Mouse (Mus musculus): ENCODE measurements around the gene Ccnt2. TPM values are rescaled to one million over a fixed set of nuclear protein-coding genes. Genes with fewer than 3 reads are reported as not detected.

Gene Ccnt2
- total RNA-seq, 2 experiments from 2014 or later = 28.4 to 42.2 TPM

- no peak for ATAC-seq (ENCODE audit: poor library complexity, severe bottlenecking)
These were observed 15.0 kb downstream of the Ccnt2 start for GRCm38 (mm10) chr1:127788943-127789342.

- ATAC-seq (ENCODE audit: poor library complexity, severe bottlenecking) = no peak
These were observed 19.5 kb downstream of the Ccnt2 start for GRCm38 (mm10) chr1:127793459-127793858.

GRCm38 (mm10) chr1:127795087-127795769 lies 21.3 kb downstream of the Ccnt2 start:
- ATAC-seq (ENCODE audit: poor library complexity, severe bottlenecking) = no peak

GRCm38 (mm10) chr1:127796341-127796740 lies 22.4 kb downstream of the Ccnt2 start:
- ATAC-seq (ENCODE audit: poor library complexity, severe bottlenecking) = no peak; the same call in 1 of the 2 replicates

- ATAC-seq (ENCODE audit: poor library complexity, severe bottlenecking) = no peak
These were observed 22.8 kb downstream of the Ccnt2 start for GRCm38 (mm10) chr1:127796752-127797151.

- no peak for ATAC-seq (ENCODE audit: poor library complexity, severe bottlenecking)
These were observed 29.0 kb downstream of the Ccnt2 start for GRCm38 (mm10) chr1:127802916-127803315.

GRCm38 (mm10) chr1:127808671-127809070 lies 34.7 kb downstream of the Ccnt2 start:
- no peak for ATAC-seq (ENCODE audit: poor library complexity, severe bottlenecking)

GRCm38 (mm10) chr1:127812929-127813328 lies 39.0 kb downstream of the Ccnt2 start:
- ATAC-seq (ENCODE audit: poor library complexity, severe bottlenecking) = no peak

GRCm38 (mm10) chr1:127816381-127816780 lies 42.4 kb downstream of the Ccnt2 start:
- ATAC-seq (ENCODE audit: poor library complexity, severe bottlenecking) = no peak

- ATAC-seq (ENCODE audit: poor library complexity, severe bottlenecking) = peak; percentile 69
These were observed 53.4 kb downstream of the Ccnt2 start for GRCm38 (mm10) chr1:127827325-127827724.

- ATAC-seq (ENCODE audit: poor library complexity, severe bottlenecking) = peak; percentile 73
These were observed 56.4 kb downstream of the Ccnt2 start for GRCm38 (mm10) chr1:127830215-127830921.

GRCm38 (mm10) chr1:127833714-127834113 lies 59.8 kb downstream of the Ccnt2 start:
- ATAC-seq (ENCODE audit: poor library complexity, severe bottlenecking) = no peak

- no peak for ATAC-seq (ENCODE audit: poor library complexity, severe bottlenecking)
These were observed 60.2 kb downstream of the Ccnt2 start for GRCm38 (mm10) chr1:127834202-127834601.

GRCm38 (mm10) chr1:127836619-127837018 lies 62.7 kb downstream of the Ccnt2 start:
- peak; percentile 82 for ATAC-seq (ENCODE audit: poor library complexity, severe bottlenecking)

GRCm38 (mm10) chr1:127838602-127839001 lies 64.6 kb downstream of the Ccnt2 start:
- no peak for ATAC-seq (ENCODE audit: poor library complexity, severe bottlenecking)

GRCm38 (mm10) chr1:127845472-127845871 lies 71.5 kb downstream of the Ccnt2 start:
- ATAC-seq (ENCODE audit: poor library complexity, severe bottlenecking) = no peak

- peak; percentile 67 for ATAC-seq (ENCODE audit: poor library complexity, severe bottlenecking)
These were observed 76.2 kb downstream of the Ccnt2 start for GRCm38 (mm10) chr1:127850075-127850610.

GRCm38 (mm10) chr1:127854486-127855222 lies 80.7 kb downstream of the Ccnt2 start, which contains the start of gene Map3k19:
Map3k19 (minus strand) TSS chr1:127855031.
- no peak for ATAC-seq (ENCODE audit: poor library complexity, severe bottlenecking)

Measured in megakaryocyte, adult 5-6 weeks (primary cell).